Mouse (Mus musculus): Measurements from ENCODE around the gene Cacna2d4.
A peak's percentile ranks its signal among the peaks of the same experiment; 100 is the strongest.

Cacna2d4 gene

GRCm38 (mm10) chr6:119220297-119220696, 16.0 kb upstream of the Cacna2d4 start:
- DNase-seq (ENCODE audit: low spot score) = peak; percentile 76

GRCm38 (mm10) chr6:119224451-119225195, 11.7 kb upstream of the Cacna2d4 start:
- no peak for DNase-seq (ENCODE audit: low spot score)

- DNase-seq (ENCODE audit: low spot score) = no peak
Observed at GRCm38 (mm10) chr6:119225226-119225625, 11.1 kb upstream of the Cacna2d4 start.

GRCm38 (mm10) chr6:119225731-119226130, 10.6 kb upstream of the Cacna2d4 start:
- DNase-seq (ENCODE audit: low spot score) = no peak

- no peak for DNase-seq (ENCODE audit: low spot score)
Observed at GRCm38 (mm10) chr6:119227001-119227400, 9.3 kb upstream of the Cacna2d4 start.

- DNase-seq (ENCODE audit: low spot score) = no peak
Observed at GRCm38 (mm10) chr6:119228861-119229603, 7.3 kb upstream of the Cacna2d4 start.

- no peak for DNase-seq (ENCODE audit: low spot score)
Observed at GRCm38 (mm10) chr6:119233066-119233465, 3.3 kb upstream of the Cacna2d4 start.

GRCm38 (mm10) chr6:119235441-119235840, 885 bp upstream of the Cacna2d4 start:
- DNase-seq (ENCODE audit: low spot score) = no peak

- peak; percentile 73 for DNase-seq (ENCODE audit: low spot score)
Observed at GRCm38 (mm10) chr6:119237427-119237989, 1.2 kb downstream of the Cacna2d4 start.

GRCm38 (mm10) chr6:119239341-119240005, 3.1 kb downstream of the Cacna2d4 start:
- no peak for DNase-seq (ENCODE audit: low spot score)

GRCm38 (mm10) chr6:119240256-119240655, 3.9 kb downstream of the Cacna2d4 start:
- DNase-seq (ENCODE audit: low spot score) = no peak

- DNase-seq (ENCODE audit: low spot score) = peak; percentile 49
Observed at GRCm38 (mm10) chr6:119240871-119241705, 4.8 kb downstream of the Cacna2d4 start.

GRCm38 (mm10) chr6:119246082-119246481, 9.8 kb downstream of the Cacna2d4 start:
- DNase-seq (ENCODE audit: low spot score) = no peak

GRCm38 (mm10) chr6:119248578-119248977, 12.3 kb downstream of the Cacna2d4 start:
- DNase-seq (ENCODE audit: low spot score) = no peak

GRCm38 (mm10) chr6:119249726-119250125, 13.4 kb downstream of the Cacna2d4 start:
- no peak for DNase-seq (ENCODE audit: low spot score)

GRCm38 (mm10) chr6:119251704-119252103, 15.4 kb downstream of the Cacna2d4 start:
- no peak for DNase-seq (ENCODE audit: low spot score)

- no peak for DNase-seq (ENCODE audit: low spot score)
Observed at GRCm38 (mm10) chr6:119276713-119277112, 40.4 kb downstream of the Cacna2d4 start.

- peak; percentile 61 for DNase-seq (ENCODE audit: low spot score)
Observed at GRCm38 (mm10) chr6:119280761-119281160, 44.4 kb downstream of the Cacna2d4 start.

GRCm38 (mm10) chr6:119301310-119301709, 65.0 kb downstream of the Cacna2d4 start:
- DNase-seq (ENCODE audit: low spot score) = no peak

GRCm38 (mm10) chr6:119303331-119303730, 67.0 kb downstream of the Cacna2d4 start:
- no peak for DNase-seq (ENCODE audit: low spot score)

- no peak for DNase-seq (ENCODE audit: low spot score)
Observed at GRCm38 (mm10) chr6:119307867-119308413, 71.6 kb downstream of the Cacna2d4 start.

Data from layer of hippocampus, adult 11-12 months (tissue).